Mouse (Mus musculus) cerebellum, adult 8-10 months (tissue): ENCODE results near the gene Kcnj10.

Experiments
- DNase-seq: peaks from one replicate; pipeline ENCODE4 v3.0.0; 2022

The Kcnj10 gene

DNA sequence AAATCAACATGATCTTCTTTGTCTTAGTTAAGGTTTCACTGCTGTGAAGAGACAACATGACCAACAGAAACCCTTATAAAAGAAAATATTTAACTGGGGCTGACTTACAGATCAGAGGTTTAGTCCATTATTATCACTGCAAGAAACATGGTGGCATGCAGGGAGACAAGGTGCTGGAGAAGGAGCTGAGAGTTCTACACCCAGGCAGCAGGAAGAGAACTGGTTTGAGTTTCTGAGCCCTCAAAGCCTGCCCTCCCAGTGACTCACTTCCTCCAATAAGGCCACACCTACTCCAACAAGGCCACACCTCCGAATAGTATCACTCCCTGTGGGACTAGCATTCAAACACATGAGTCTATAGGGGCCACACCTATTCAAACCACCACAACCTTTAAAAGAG, 49.8 kb downstream of the Kcnj10 start:
- no peak for DNase-seq

DNA sequence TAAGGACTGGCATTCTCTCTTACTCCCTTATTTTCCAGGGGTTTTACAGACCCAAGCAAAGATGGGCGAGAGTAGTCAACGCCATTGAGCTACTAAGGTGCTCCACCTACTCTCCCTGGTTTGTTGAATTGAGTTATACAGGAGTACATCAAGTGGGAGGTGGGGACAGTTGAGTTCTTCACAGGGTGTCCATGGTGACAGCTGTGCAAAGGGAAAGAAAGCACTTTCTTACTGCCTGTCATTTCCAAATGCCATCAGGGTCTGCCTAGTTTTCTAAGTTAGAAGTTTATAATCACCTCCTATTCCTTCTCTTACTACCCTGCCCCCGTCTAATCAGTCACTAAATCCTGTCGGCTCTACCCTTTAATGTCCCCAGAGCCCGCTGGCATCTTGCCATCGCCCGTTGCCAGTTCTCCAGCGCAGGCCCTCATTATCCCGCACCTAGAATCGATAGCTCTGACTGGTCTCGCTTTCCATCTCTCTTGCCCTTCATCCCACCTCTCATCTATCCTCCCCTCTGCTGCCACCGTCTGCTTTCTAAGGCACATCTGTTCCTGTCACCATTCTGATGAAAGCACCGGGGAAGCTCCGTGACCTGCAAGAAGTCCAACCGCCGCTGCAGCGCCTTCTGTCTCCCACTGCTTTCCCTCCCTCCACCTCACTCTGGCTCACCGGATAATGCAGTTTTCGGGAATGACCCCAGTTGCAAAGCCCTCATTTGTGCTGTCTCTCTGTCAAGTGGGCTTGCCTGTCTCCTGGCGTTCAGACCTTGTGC, 51.0 kb downstream of the Kcnj10 start:
- no peak for DNase-seq

DNA sequence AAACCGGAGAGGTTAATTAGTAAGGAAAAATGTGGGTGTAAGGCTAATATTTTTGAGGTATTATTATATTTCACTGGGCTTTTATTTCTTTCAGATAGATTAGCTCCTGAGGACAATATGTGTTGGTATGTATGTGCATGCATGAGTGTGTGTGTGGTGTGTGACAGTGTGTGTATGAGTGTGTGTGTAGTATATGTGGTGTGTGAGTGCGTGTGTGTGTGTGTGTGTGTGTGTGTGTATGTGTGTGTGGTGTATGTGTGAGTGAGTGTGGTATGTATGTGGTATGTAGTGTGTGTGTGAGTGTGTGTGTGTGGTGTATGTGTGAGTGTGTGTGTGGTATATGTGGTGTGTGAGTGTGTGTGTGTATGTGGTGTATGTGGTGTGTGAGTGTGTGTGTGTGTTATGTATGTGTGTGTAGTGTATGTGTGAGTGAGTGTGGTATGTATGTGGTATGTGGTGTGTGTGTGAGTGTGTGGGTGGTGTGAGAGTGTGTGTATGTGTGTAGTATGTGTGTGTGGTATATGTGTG, 51.7 kb downstream of the Kcnj10 start:
- DNase-seq, result no peak

GRCm38 (mm10) chr1:172393739-172394138, 52.7 kb downstream of the Kcnj10 start:
- no peak for DNase-seq

GRCm38 (mm10) chr1:172396996-172397752, 56.2 kb downstream of the Kcnj10 start:
- no peak for DNase-seq

- DNase-seq, result no peak
Measured at GRCm38 (mm10) chr1:172406077-172406706, 65.2 kb downstream of the Kcnj10 start.

DNA sequence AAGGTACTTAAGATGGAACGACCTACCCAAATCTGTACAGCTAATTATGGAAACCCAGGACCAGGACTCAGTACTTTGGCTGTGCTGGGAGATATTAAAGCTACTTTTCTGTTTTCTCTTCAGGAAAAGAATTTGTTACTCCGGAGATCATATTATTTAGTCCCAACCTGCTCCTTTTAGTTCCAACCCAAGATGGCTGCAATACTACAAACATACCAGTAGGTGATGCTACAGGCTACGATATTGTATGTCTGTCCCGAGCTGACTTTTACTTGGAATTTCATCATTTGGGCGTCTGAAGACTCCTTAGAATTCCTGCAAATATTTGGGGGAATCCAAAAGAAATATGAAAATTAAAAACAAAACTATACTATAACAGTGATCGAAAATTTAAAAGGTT, 68.0 kb downstream of the Kcnj10 start:
- peak; percentile 24 for DNase-seq

- no peak for DNase-seq
Measured at GRCm38 (mm10) chr1:172409431-172409830, 68.4 kb downstream of the Kcnj10 start.

GRCm38 (mm10) chr1:172410806-172411205, 69.8 kb downstream of the Kcnj10 start:
- peak; percentile 8 for DNase-seq

DNA sequence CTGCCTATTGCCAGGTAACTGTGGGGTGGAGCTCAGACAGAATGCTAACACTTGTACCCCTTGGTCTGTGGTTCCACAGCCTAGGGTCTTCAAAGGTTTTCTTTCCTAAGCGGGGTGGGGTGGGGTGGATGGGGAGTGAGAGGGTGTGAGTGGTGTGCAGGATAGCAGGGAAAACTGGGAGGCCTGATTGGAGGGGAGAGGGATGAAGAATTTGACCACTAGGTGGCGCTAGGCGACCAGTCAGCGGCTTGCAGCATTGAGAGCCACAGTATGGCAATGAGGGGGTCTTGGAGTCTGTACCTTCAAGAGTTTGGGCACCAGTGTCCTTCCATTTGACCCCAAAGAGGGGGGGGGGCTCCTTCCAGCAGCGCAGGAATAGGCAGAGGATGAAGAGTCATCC, 71.2 kb downstream of the Kcnj10 start:
- peak; percentile 56 for DNase-seq

DNA sequence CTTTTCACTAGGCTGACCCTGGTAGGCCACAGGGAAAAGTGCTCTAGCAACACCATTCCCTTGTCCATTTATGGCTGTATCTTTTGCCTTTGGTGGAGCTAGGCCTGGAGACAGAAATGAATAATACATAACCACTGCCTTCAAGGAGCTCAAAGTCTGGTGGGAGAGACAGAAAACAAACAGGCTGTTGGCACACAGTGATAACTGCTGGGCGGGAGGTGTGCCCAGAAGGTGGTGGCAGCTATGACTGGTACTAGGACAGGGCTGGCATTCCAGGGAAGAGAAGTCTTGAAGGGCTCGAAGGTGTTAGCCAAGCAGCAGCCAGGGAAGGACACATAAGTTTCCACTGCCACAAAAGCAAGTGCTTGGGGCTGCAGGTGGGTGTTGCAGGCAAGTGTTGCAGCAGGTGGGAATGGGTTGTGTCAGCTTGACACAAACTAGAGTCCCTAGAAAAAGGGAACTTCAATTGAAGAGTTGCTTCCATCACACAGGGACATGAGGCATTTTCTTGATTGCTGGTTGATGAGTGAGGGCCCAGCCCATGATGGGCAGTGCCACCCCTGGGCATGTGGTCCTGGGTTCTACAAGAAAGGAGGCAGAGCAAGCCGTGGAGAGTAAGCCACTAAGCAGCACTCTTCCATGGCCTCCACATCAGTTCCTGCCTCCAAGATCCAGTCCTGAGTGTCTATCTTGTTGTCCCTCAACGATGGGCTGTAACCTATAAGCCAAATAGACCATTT, 72.7 kb downstream of the Kcnj10 start:
- DNase-seq, result no peak

- DNase-seq, result no peak
Measured at GRCm38 (mm10) chr1:172414231-172414585, 73.2 kb downstream of the Kcnj10 start.

- no peak for DNase-seq
Measured at GRCm38 (mm10) chr1:172415061-172415460, 74.1 kb downstream of the Kcnj10 start.

DNA sequence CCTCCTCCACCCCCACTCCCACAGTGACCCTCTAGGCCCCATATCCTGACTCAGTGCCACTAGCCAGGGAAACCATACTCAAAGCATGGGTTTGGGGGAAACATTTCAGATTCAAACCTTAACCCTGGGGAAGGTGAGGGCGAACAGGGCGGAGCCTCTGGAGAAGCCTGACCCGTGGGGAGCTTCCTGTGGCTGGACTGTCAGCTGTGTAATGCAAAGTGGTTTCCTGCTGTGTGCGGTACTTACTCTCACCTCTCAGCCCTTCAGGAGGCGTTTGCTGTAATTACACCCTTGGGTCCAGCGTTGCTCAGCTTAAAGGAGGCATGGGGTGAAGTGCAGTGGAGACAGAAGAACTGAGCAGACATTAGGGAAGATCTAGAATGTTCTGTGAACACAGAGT, 77.2 kb downstream of the Kcnj10 start:
- DNase-seq, result no peak

GRCm38 (mm10) chr1:172418642-172419041, 77.6 kb downstream of the Kcnj10 start:
- no peak for DNase-seq

GRCm38 (mm10) chr1:172420181-172420580, 79.2 kb downstream of the Kcnj10 start:
- DNase-seq, result no peak

- no peak for DNase-seq
Measured at GRCm38 (mm10) chr1:172423393-172423792, 82.4 kb downstream of the Kcnj10 start.
